Comparison of ENCODE assay signal across 7 mouse cellular contexts in the genomic region with DNA sequence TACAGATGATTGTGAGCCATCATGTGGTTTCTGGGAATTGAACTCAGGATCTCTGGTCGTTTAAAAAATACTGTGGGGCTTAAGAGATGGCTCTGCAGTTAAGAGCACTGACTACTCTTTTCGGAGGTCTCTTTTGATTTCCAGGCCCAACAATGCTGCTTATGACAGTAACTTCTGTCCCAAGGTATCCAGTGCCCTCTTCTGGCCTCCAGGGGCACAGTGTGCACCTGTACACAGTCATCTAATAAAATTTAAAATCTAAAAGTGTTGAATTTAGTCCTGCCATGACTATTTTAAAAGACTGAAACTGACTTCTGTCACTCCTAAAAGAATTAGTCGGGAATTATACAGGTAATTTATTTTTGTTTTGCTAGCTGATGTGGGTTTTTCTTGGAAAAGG. TPM values are rescaled to one million over a fixed set of nuclear protein-coding genes. Genes with fewer than 3 reads are reported as not detected.
A peak's percentile ranks its signal among the peaks of the same experiment; 100 is the strongest.
DNase-seq lines count a peak whose midpoint lies in the region; ATAC-seq and TF ChIP-seq lines count a peak whose summit lies in the region.

No protein-coding gene starts in this region.

- no peaks in the 10 kb centered on the region for H3K36me3 ChIP-seq in kidney, embryonic 16.5 days (ENCODE audit: insufficient read depth, low read length)
- H3K36me3 ChIP-seq in kidney, embryonic 14.5 days (ENCODE audit: control insufficient read depth, insufficient read depth, low read length) = no peaks in the 10 kb centered on the region
- H3K36me3 ChIP-seq in MEL (ENCODE audit: control insufficient read depth in 1 of 2, insufficient read depth in 2 of 2, low read length in 2 of 2) = peaks cover 0 to 2% of the 10 kb centered on the region in 2 experiments; a peak in 1 of 4 replicates
- H3K36me3 ChIP-seq in forebrain, embryonic 16.5 days (ENCODE audit: control insufficient read depth, insufficient read depth) = no peaks in the 10 kb centered on the region
- H3K36me3 ChIP-seq in midbrain, embryonic 12.5 days = no peaks in the 10 kb centered on the region

- H3K9me3 ChIP-seq in kidney, embryonic 16.5 days (ENCODE audit: low read length) = no peaks in the 10 kb centered on the region
- no peaks in the 10 kb centered on the region for H3K9me3 ChIP-seq in kidney, embryonic 14.5 days (ENCODE audit: control insufficient read depth, low read length)
- no peaks in the 10 kb centered on the region for H3K9me3 ChIP-seq in MEL (replicated peaks; ENCODE audit: insufficient read depth, low read length)
- H3K9me3 ChIP-seq in forebrain, embryonic 16.5 days (ENCODE audit: control insufficient read depth, low read length) = no peaks in the 10 kb centered on the region
- H3K9me3 ChIP-seq in midbrain, embryonic 12.5 days = no peaks in the 10 kb centered on the region

- TF ChIP-seq EP300 in MEL (IDR thresholded peaks at IDR 0.05; ENCODE audit: low read depth in 1 of 2, low read length in 2 of 2) = no peak

- no peaks in the 10 kb centered on the region for H3K27me3 ChIP-seq in kidney, embryonic 16.5 days (ENCODE audit: insufficient read depth, low read length)
- H3K27me3 ChIP-seq in kidney, embryonic 14.5 days (ENCODE audit: control insufficient read depth, insufficient read depth, low read length) = no peaks in the 10 kb centered on the region
- H3K27me3 ChIP-seq in MEL (ENCODE audit: control insufficient read depth in 1 of 2, insufficient read depth in 2 of 2, low read length in 2 of 2) = no peaks in the 10 kb centered on the region
- no peaks in the 10 kb centered on the region for H3K27me3 ChIP-seq in forebrain, embryonic 16.5 days (replicated peaks; ENCODE audit: control insufficient read depth, insufficient read depth, low read length)
- no peaks in the 10 kb centered on the region for H3K27me3 ChIP-seq in midbrain, embryonic 12.5 days

- WGBS in kidney, embryonic 16.5 days = 52% methylated on average over 3 of the region's 3 CpGs
- 54% methylated on average over 3 of the region's 3 CpGs for WGBS in kidney, embryonic 14.5 days
- WGBS in forebrain, embryonic 16.5 days = 50% methylated on average over 3 of the region's 3 CpGs
- WGBS in midbrain, embryonic 12.5 days = 59% methylated on average over 3 of the region's 3 CpGs

- peaks cover 6% of the 10 kb centered on the region for H3K4me1 ChIP-seq in kidney, embryonic 16.5 days (ENCODE audit: insufficient read depth, low read length)
- no peaks in the 10 kb centered on the region for H3K4me1 ChIP-seq in kidney, embryonic 14.5 days (ENCODE audit: control insufficient read depth, insufficient read depth, low read length)
- no peaks in the 10 kb centered on the region for H3K4me1 ChIP-seq in MEL (ENCODE audit: control insufficient read depth in 1 of 2, insufficient read depth in 2 of 2, low read length in 2 of 2)
- peaks cover 7% of the 10 kb centered on the region for H3K4me1 ChIP-seq in forebrain, embryonic 16.5 days (replicated peaks; ENCODE audit: control insufficient read depth, insufficient read depth, low read length)
- H3K4me1 ChIP-seq in midbrain, embryonic 12.5 days = peaks cover 6% of the 10 kb centered on the region

- peak; percentile 22 for TF ChIP-seq RAD21 in MEL (IDR thresholded peaks at IDR 0.05; ENCODE audit: low read depth, low read length)

- H3K4me2 ChIP-seq in kidney, embryonic 16.5 days (replicated peaks; ENCODE audit: low read depth, low read length) = peak overlapping the region; percentile 66
- H3K4me2 ChIP-seq in kidney, embryonic 14.5 days (replicated peaks; ENCODE audit: low read depth, low read length) = no peak overlapping the region; the same call in 1 of the 2 replicates
- peak overlapping the region; percentile 81 for H3K4me2 ChIP-seq in forebrain, embryonic 16.5 days (ENCODE audit: low read length)
- H3K4me2 ChIP-seq in midbrain, embryonic 12.5 days (replicated peaks) = peak overlapping the region; percentile 67; the same call in 1 of the 2 replicates

- H3K79me2 ChIP-seq in MEL (ENCODE audit: control insufficient read depth, insufficient read depth, low read length, poor library complexity) = no peaks in the 10 kb centered on the region

- no peak overlapping the region for H3K27ac ChIP-seq in kidney, embryonic 16.5 days (ENCODE audit: low read length)
- no peak overlapping the region for H3K27ac ChIP-seq in kidney, embryonic 14.5 days (ENCODE audit: low read depth, low read length)
- H3K27ac ChIP-seq in MEL (ENCODE audit: control insufficient read depth, low read depth, low read length) = no peak overlapping the region
- H3K27ac ChIP-seq in forebrain, embryonic 16.5 days (ENCODE audit: low read length) = no peak overlapping the region
- no peak overlapping the region for H3K27ac ChIP-seq in midbrain, embryonic 12.5 days (replicated peaks)

- peak; percentile 51 for DNase-seq in MEL (ENCODE audit: low read depth, low spot score)
- DNase-seq in adrenal gland, postnatal 14 days = no peak
- no peak for DNase-seq in urinary bladder, postnatal 4 days (ENCODE audit: low spot score in 2 of 2)

- ATAC-seq in kidney, embryonic 16.5 days (ENCODE audit: low FRiP score, low TSS enrichment) = no peak
- no peak for ATAC-seq in kidney, embryonic 14.5 days (ENCODE audit: low FRiP score, low TSS enrichment)
- ATAC-seq in forebrain, embryonic 16.5 days = no peak
- no peak for ATAC-seq in midbrain, embryonic 12.5 days (ENCODE audit: low FRiP score, low read depth)

- TF ChIP-seq CTCF in MEL (IDR thresholded peaks at IDR 0.05 in 2 of 3, conservative IDR thresholded peaks at IDR 0.05 in 1 of 3; ENCODE audit: control insufficient read depth in 1 of 3, insufficient read depth in 1 of 3, low read depth in 2 of 3, low read length in 3 of 3, poor library complexity in 1 of 3, severe bottlenecking in 1 of 3) = peak; percentile 8 to 34 (median 18); a peak in 3 of 6 replicates

- no peak for TF ChIP-seq POLR2A in MEL (IDR thresholded peaks at IDR 0.05; ENCODE audit: control insufficient read depth in 1 of 2, insufficient read depth in 1 of 2, low read depth in 1 of 2, low read length in 2 of 2, poor library complexity in 1 of 2)

- no peak overlapping the region for H3K9ac ChIP-seq in kidney, embryonic 16.5 days (replicated peaks; ENCODE audit: low read length)
- H3K9ac ChIP-seq in kidney, embryonic 14.5 days (ENCODE audit: low read depth, low read length) = no peak overlapping the region
- H3K9ac ChIP-seq in MEL (ENCODE audit: control insufficient read depth, low read depth, low read length, poor library complexity, severe bottlenecking) = no peak overlapping the region; the same call in 1 of the 2 replicates
- H3K9ac ChIP-seq in forebrain, embryonic 16.5 days (replicated peaks; ENCODE audit: low read depth, low read length) = no peak overlapping the region
- no peak overlapping the region for H3K9ac ChIP-seq in midbrain, embryonic 12.5 days (replicated peaks)

- peak overlapping the region; percentile 89; the same call in 1 of the 2 replicates for H3K4me3 ChIP-seq in kidney, embryonic 16.5 days (ENCODE audit: low read length)
- no peak overlapping the region; the same call in 1 of the 2 replicates for H3K4me3 ChIP-seq in kidney, embryonic 14.5 days (ENCODE audit: low read length)
- H3K4me3 ChIP-seq in MEL (ENCODE audit: control insufficient read depth in 1 of 2, insufficient read depth in 1 of 2, low read depth in 2 of 2, low read length in 2 of 2) = peak overlapping the region; percentile 92 to 99; a peak in 2 of 4 replicates
- H3K4me3 ChIP-seq in forebrain, embryonic 16.5 days (replicated peaks; ENCODE audit: low read length) = no peak overlapping the region
- no peak overlapping the region for H3K4me3 ChIP-seq in midbrain, embryonic 12.5 days

TF ChIP-seq in MEL, 35 proteins besides CTCF, POLR2A, EP300 and RAD21:
- no peak for TF ChIP-seq RCOR1 (IDR thresholded peaks at IDR 0.05; ENCODE audit: low read depth, low read length)
- TF ChIP-seq POLR2AphosphoS2 (IDR thresholded peaks at IDR 0.05; ENCODE audit: low read length) = no peak
- 0 out of 2 replicates have a peak, but pooled peaks have one; percentile 10 for TF ChIP-seq SMC3 (IDR thresholded peaks at IDR 0.05; ENCODE audit: low read depth, low read length)
- TF ChIP-seq MXI1 (IDR thresholded peaks at IDR 0.05; ENCODE audit: low read depth, low read length) = no peak
- no peak for TF ChIP-seq JUND (IDR thresholded peaks at IDR 0.05; ENCODE audit: low read depth, low read length)

RNA-seq across cellular contexts. Expression of a gene that starts 0.9 kb away (rescaled TPM):
- 16.2 and 16.9 TPM in 2 replicates for polyA plus RNA-seq in kidney, embryonic 16.5 days (2015; fragmentation: Nextera tagmentation; extraction: Ambion mirVana)
- 13.0 and 16.6 TPM in 2 replicates for polyA plus RNA-seq in kidney, embryonic 14.5 days (2014; fragmentation: Nextera tagmentation; extraction: Ambion mirVana)
- total RNA-seq in MEL (2012; rRNA removed) = 5.0 and 7.0 TPM in 2 replicates
- 10 to 100 TPM in 1 of 2 experiments, not detected in 1; 16.4 TPM for polyA plus RNA-seq in MEL (2012; ENCODE audit: insufficient read depth in 1 of 2, insufficient read length in 2 of 2, low read depth in 1 of 2, low replicate concordance in 2 of 2, missing spikeins in 1 of 2)
- polyA plus RNA-seq in forebrain, embryonic 16.5 days (2015; fragmentation: Nextera tagmentation; extraction: Ambion mirVana) = 7.8 and 9.6 TPM in 2 replicates
- polyA plus RNA-seq in midbrain, embryonic 12.5 days (2016; fragmentation: Nextera tagmentation; extraction: Ambion mirVana) = 7.0 and 7.9 TPM in 2 replicates
- 8.1 and 9.8 TPM in 2 replicates for total RNA-seq in adrenal gland, postnatal 14 days (2021)

RNA-seq across cellular contexts. Expression of a gene that starts 23.2 kb away (rescaled TPM):
- 0.35 and 0.39 TPM in 2 replicates for polyA plus RNA-seq in kidney, embryonic 16.5 days (2015; fragmentation: Nextera tagmentation; extraction: Ambion mirVana)
- polyA plus RNA-seq in kidney, embryonic 14.5 days (2014; fragmentation: Nextera tagmentation; extraction: Ambion mirVana) = 0.14 and 0.69 TPM in 2 replicates
- not detected in 2 replicates for total RNA-seq in MEL (2012; rRNA removed)
- not detected for polyA plus RNA-seq in MEL (2012; ENCODE audit: insufficient read depth in 1 of 2, insufficient read length in 2 of 2, low read depth in 1 of 2, low replicate concordance in 2 of 2, missing spikeins in 1 of 2)
- polyA plus RNA-seq in forebrain, embryonic 16.5 days (2015; fragmentation: Nextera tagmentation; extraction: Ambion mirVana) = 0.44 TPM in 1 of 2 replicates, not detected in the other
- polyA plus RNA-seq in midbrain, embryonic 12.5 days (2016; fragmentation: Nextera tagmentation; extraction: Ambion mirVana) = 0.37 and 0.84 TPM in 2 replicates
- total RNA-seq in adrenal gland, postnatal 14 days (2021) = not detected in 2 replicates

Comparison
In these comparisons a context has a peak if more than half of its experiments do, and no peak if none do; other contexts are left out.
1. H3K4me3 ChIP-seq: peak in kidney, embryonic 16.5 days (single experiment) and MEL (2 of 2); none in kidney, embryonic 14.5 days (single experiment), forebrain, embryonic 16.5 days (single experiment) and midbrain, embryonic 12.5 days (single experiment).